Mouse (Mus musculus) hindbrain, embryonic 15.5 days (tissue): Measurements from ENCODE around the gene Mctp2. TPM values are rescaled to one million over a fixed set of nuclear protein-coding genes. Genes with fewer than 3 reads are reported as not detected.

Source experiments
- ATAC-seq: fragments of 200-750 bp; cut with Nextera tagmentation; 2 replicates; pipeline ENCODE4 v1.8.0; 2017; ENCODE audit warnings: low read depth, moderate number of reproducible peaks, moderate TSS enrichment; ENCODE audit not compliant: low FRiP score
- H3K27ac ChIP-seq: fragments of 300-500 bp; sonication (generic); replicated peaks from 2 replicates; pipeline ENCODE4 v1.5.1; 2015; ENCODE audit warnings: mild to moderate bottlenecking, inconsistent platforms
- H3K27me3 ChIP-seq: fragments of 300-500 bp; sonication (generic); 2 replicates; pipeline ENCODE4 v1.6.1; 2015; ENCODE audit warnings: control low read depth, inconsistent platforms
- H3K36me3 ChIP-seq: fragments of 300-500 bp; sonication (generic); 2 replicates; pipeline ENCODE4 v1.6.1; 2015; ENCODE audit warnings: control low read depth, inconsistent platforms
- H3K4me1 ChIP-seq: fragments of 300-500 bp; sonication (generic); replicated peaks from 2 replicates; pipeline ENCODE4 v1.6.1; 2015; ENCODE audit warnings: control low read depth, inconsistent platforms
- H3K4me2 ChIP-seq: fragments of 300-500 bp; sonication (generic); 2 replicates; pipeline ENCODE4 v1.6.1; 2015; ENCODE audit warnings: moderate library complexity, mild to moderate bottlenecking, inconsistent platforms
- H3K4me3 ChIP-seq: fragments of 300-500 bp; sonication (generic); 2 replicates; pipeline ENCODE4 v1.5.1; 2015; ENCODE audit warnings: mild to moderate bottlenecking, inconsistent platforms
- H3K9ac ChIP-seq: fragments of 300-500 bp; sonication (generic); 2 replicates; pipeline ENCODE4 v1.6.1; 2015; ENCODE audit warnings: inconsistent platforms
- H3K9me3 ChIP-seq: fragments of 300-500 bp; sonication (generic); 2 replicates; pipeline ENCODE4 v1.6.1; 2016; ENCODE audit warnings: control low read depth, inconsistent platforms
- WGBS: fragments of 180-500 bp; shearing (Covaris S2); methylation state at CpG from one replicate; pipeline ENCODE4 v1.1.7; 2015; 5-methylcytosine and 5-hydroxymethylcytosine counted together
- polyA plus RNA-seq: library from polyadenylated mRNA; unstranded; fragments of >200 nt; fragmentation: Nextera tagmentation; extraction: Ambion mirVana; gene quantifications from 2 replicates; pipeline ENCODE4 v1.2.1, GENCODE M21; 2015

The Mctp2 gene
- polyA plus RNA-seq, 1 experiment from 2014 or later: 0.75 TPM

- Histone ChIP-seq H3K27me3 (peaks cover 13% of the 10 kb centered on the region), H3K9ac (no peak overlapping the region), H3K4me3 (no peak overlapping the region), H3K27ac (no peak overlapping the region), H3K4me1 (peaks cover 12% of the 10 kb centered on the region), H3K9me3 (no peaks in the 10 kb centered on the region), H3K36me3 (no peaks in the 10 kb centered on the region), H3K4me2 (no peak overlapping the region)
- 67% methylated on average over 4 of the region's 4 CpGs for WGBS
- ATAC-seq: no peak
Measured at GRCm38 (mm10) chr7:72301667-72302066, 4.7 kb downstream of the Mctp2 start.

- H3K27ac ChIP-seq: no peak overlapping the region
- H3K4me3 ChIP-seq: no peak overlapping the region
- no peak for ATAC-seq
- no peaks in the 10 kb centered on the region for H3K4me1 ChIP-seq
- no peak overlapping the region for H3K9ac ChIP-seq
- no peaks in the 10 kb centered on the region for H3K36me3 ChIP-seq
- no peaks in the 10 kb centered on the region for H3K9me3 ChIP-seq
- no peaks in the 10 kb centered on the region for H3K27me3 ChIP-seq
- 94% methylated on average over 6 of the region's 6 CpGs for WGBS
- H3K4me2 ChIP-seq: no peak overlapping the region
Measured at GRCm38 (mm10) chr7:72299726-72300125, 6.7 kb downstream of the Mctp2 start.

- Histone ChIP-seq H3K4me2 (no peak overlapping the region), H3K4me3 (no peak overlapping the region), H3K4me1 (no peaks in the 10 kb centered on the region; the same call in 1 of the 2 replicates), H3K9ac (no peak overlapping the region), H3K27ac (no peak overlapping the region), H3K36me3 (no peaks in the 10 kb centered on the region), H3K27me3 (no peaks in the 10 kb centered on the region), H3K9me3 (no peaks in the 10 kb centered on the region)
- 95% methylated on average over 5 of the region's 5 CpGs for WGBS
- no peak for ATAC-seq
Measured at GRCm38 (mm10) chr7:72297013-72297412, 9.4 kb downstream of the Mctp2 start.

GRCm38 (mm10) chr7:72296171-72296570 is 10.2 kb downstream of the Mctp2 start:
- no peak for ATAC-seq
- H3K36me3 ChIP-seq: no peaks in the 10 kb centered on the region
- no peak overlapping the region for H3K9ac ChIP-seq
- H3K4me1 ChIP-seq: no peaks in the 10 kb centered on the region; the same call in 1 of the 2 replicates
- H3K27me3 ChIP-seq: no peaks in the 10 kb centered on the region
- H3K9me3 ChIP-seq: no peaks in the 10 kb centered on the region
- no peak overlapping the region for H3K4me2 ChIP-seq
- no peak overlapping the region for H3K27ac ChIP-seq
- no peak overlapping the region for H3K4me3 ChIP-seq
- WGBS: 32% methylated on average over 2 of the region's 2 CpGs

DNA sequence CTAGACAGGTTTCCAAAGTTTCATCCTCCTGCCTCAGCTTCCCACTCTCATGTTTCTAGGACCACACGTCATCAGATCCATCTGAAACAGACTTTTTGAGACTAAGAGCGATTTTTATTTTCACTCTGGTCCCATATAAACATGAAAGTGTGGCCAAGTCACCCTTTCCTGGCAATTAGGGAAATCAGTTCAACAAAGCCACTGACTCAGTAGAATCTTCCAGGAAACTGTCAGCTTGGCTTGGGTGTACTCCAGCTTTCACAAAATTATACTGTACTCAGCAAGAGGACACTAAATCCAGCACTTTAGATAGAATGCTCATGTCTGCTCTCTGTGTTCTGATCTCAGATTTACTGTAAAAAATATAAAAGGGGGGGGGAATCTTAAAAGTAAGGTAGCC is 11.5 kb downstream of the Mctp2 start:
- H3K4me3 ChIP-seq: no peak overlapping the region
- no peak overlapping the region for H3K4me2 ChIP-seq
- H3K4me1 ChIP-seq: no peaks in the 10 kb centered on the region; the same call in 1 of the 2 replicates
- ATAC-seq: no peak
- no peak overlapping the region for H3K9ac ChIP-seq
- H3K9me3 ChIP-seq: no peaks in the 10 kb centered on the region
- no peak overlapping the region for H3K27ac ChIP-seq
- 75% methylated on average over 2 of the region's 2 CpGs for WGBS
- H3K36me3 ChIP-seq: no peaks in the 10 kb centered on the region
- H3K27me3 ChIP-seq: no peaks in the 10 kb centered on the region

DNA sequence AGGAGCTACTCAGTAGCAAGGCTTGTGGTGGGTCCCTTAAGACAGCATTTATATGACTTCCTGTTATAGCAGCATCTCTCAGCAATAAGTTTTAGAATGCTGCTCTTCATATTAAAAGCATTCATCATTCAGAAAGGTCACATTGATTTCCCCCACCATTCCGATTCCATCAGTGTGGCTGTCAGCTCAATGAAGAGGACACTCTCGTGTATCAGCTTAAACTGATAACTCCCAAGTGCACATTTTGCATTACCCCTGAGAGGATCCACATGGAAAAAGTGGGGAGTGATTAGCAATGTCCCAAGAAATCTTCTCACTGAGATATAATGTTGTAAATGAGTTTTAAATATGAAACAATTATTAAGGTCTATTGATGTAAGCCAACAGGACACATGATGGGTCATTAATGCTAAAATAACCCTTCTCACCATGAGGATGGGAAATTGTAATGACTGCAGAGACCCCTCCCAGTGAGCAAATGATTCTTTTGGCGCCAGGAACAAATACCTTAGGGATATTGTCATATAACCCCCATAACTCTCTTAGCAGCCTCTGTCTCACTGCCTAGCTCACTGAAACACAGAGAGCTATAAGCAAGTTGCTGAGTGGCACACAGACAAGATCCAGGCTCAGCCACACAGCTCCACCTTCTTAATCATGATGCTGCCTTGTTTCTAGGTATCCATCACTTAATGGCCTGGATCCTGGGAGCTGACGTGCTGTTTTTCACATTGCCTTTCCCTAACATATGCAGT is 12.4 kb downstream of the Mctp2 start:
- Histone ChIP-seq H3K9me3 (no peaks in the 10 kb centered on the region), H3K4me2 (no peak overlapping the region), H3K4me3 (no peak overlapping the region), H3K27ac (no peak overlapping the region), H3K4me1 (no peaks in the 10 kb centered on the region; the same call in 1 of the 2 replicates), H3K27me3 (no peaks in the 10 kb centered on the region), H3K36me3 (no peaks in the 10 kb centered on the region), H3K9ac (no peak overlapping the region)
- WGBS: 56% methylated on average over 4 of the region's 4 CpGs
- ATAC-seq: 0 out of 2 replicates have a peak, but pooled peaks have one; percentile 51

- Histone ChIP-seq H3K27me3 (no peaks in the 10 kb centered on the region), H3K36me3 (no peaks in the 10 kb centered on the region), H3K9ac (no peak overlapping the region), H3K27ac (no peak overlapping the region), H3K4me1 (no peaks in the 10 kb centered on the region; the same call in 1 of the 2 replicates), H3K4me2 (no peak overlapping the region), H3K4me3 (no peak overlapping the region), H3K9me3 (no peaks in the 10 kb centered on the region)
- WGBS: 90% methylated on average over 8 of the region's 8 CpGs
- no peak for ATAC-seq
Measured at GRCm38 (mm10) chr7:72292232-72292913, 14.0 kb downstream of the Mctp2 start.

DNA sequence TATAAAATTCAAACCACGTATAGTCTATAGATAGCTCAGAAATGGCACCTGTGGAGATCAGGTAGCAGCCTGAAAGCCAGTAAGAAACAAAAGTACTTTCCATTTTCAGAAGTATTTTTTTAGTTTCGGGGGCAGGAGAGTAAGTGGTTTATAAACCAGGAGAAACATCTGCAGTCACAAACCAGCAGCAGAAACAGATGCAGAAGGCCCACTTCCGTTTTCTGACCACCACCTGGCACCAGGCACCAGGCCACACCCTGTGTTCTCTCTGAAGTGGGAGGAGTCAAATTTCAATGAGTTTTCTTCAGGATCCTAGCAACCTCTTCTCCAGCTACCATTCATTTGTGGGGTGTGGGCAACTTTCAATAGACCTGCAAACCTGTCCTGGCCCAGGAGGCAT is 25.7 kb downstream of the Mctp2 start:
- no peak for ATAC-seq
- H3K4me2 ChIP-seq: no peak overlapping the region
- WGBS: 77% methylated on average over 3 of the region's 3 CpGs

DNA sequence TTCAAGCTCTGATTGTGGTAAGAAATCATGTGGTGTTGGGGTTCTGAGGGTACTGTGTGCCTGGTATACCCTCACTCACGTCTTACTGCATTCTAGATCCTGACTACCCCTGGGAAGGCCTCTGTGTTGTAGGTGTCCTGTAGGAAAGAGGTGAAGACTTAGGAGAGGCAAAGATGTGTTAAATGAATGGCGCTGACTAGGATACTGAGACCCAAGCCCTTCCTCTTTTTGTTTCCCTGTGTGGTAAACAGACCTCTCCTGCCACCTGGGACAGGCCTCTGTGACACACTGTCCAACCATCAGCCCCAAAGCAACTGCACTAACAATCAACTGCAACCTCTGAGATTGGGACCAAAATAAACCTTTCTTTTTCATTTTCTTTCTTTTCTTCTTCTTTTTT is 28.0 kb downstream of the Mctp2 start:
- Histone ChIP-seq H3K27me3 (no peaks in the 10 kb centered on the region), H3K4me2 (no peak overlapping the region), H3K4me3 (no peak overlapping the region), H3K36me3 (no peaks in the 10 kb centered on the region), H3K27ac (no peak overlapping the region), H3K9ac (no peak overlapping the region), H3K4me1 (no peaks in the 10 kb centered on the region), H3K9me3 (no peaks in the 10 kb centered on the region)
- WGBS: 89% methylated on average over 2 of the region's 2 CpGs
- no peak for ATAC-seq

More for the DNA sequence above, 25.7 kb downstream of the Mctp2 start:
- Histone ChIP-seq H3K4me1 (no peaks in the 10 kb centered on the region), H3K27me3 (no peaks in the 10 kb centered on the region), H3K4me3 (no peak overlapping the region), H3K27ac (no peak overlapping the region), H3K9ac (no peak overlapping the region), H3K36me3 (no peaks in the 10 kb centered on the region), H3K9me3 (no peaks in the 10 kb centered on the region)

DNA sequence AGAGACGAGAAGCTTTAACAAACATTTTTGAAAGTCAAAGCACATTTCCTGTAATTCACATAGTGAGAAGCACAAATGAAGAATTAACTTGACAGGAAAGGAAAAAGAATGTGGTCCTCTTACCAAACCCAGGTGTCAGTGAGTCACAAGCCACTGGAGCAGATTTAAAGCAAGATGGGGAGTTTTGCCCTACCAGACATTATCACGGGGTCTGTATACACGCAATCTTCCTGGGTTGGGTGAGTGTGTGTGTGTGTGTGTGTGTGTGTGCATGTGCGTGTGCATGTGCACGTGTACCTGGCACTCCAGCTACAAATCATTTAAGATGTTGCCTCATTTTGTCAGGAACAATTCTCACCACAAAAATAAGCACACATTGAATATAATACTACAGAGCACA is 30.9 kb downstream of the Mctp2 start:
- Histone ChIP-seq H3K36me3 (no peaks in the 10 kb centered on the region), H3K4me3 (no peak overlapping the region), H3K27ac (no peak overlapping the region), H3K9ac (no peak overlapping the region), H3K9me3 (no peaks in the 10 kb centered on the region), H3K27me3 (no peaks in the 10 kb centered on the region), H3K4me2 (no peak overlapping the region), H3K4me1 (no peaks in the 10 kb centered on the region)
- WGBS: 87% methylated on average over 5 of the region's 5 CpGs
- ATAC-seq: no peak

- ATAC-seq: no peak
- H3K4me3 ChIP-seq: no peak overlapping the region
- no peak overlapping the region for H3K4me2 ChIP-seq
- no peaks in the 10 kb centered on the region for H3K4me1 ChIP-seq
- H3K27me3 ChIP-seq: no peaks in the 10 kb centered on the region
- WGBS: 84% methylated on average over 6 of the region's 6 CpGs
- no peak overlapping the region for H3K9ac ChIP-seq
- H3K36me3 ChIP-seq: no peaks in the 10 kb centered on the region
- no peaks in the 10 kb centered on the region for H3K9me3 ChIP-seq
- no peak overlapping the region for H3K27ac ChIP-seq
Measured at GRCm38 (mm10) chr7:72271546-72271945, 34.9 kb downstream of the Mctp2 start.

GRCm38 (mm10) chr7:72269994-72270393 is 36.4 kb downstream of the Mctp2 start:
- ATAC-seq: no peak
- no peak overlapping the region for H3K9ac ChIP-seq
- H3K9me3 ChIP-seq: no peaks in the 10 kb centered on the region
- H3K4me3 ChIP-seq: no peak overlapping the region
- H3K4me1 ChIP-seq: no peaks in the 10 kb centered on the region
- H3K4me2 ChIP-seq: no peak overlapping the region
- H3K27ac ChIP-seq: no peak overlapping the region
- no peaks in the 10 kb centered on the region for H3K27me3 ChIP-seq
- H3K36me3 ChIP-seq: no peaks in the 10 kb centered on the region
- 89% methylated on average over 6 of the region's 6 CpGs for WGBS
